Mouse (Mus musculus) hindbrain, embryonic 16.5 days (tissue): ENCODE data around the gene Fem1b. TPM values are rescaled to one million over a fixed set of nuclear protein-coding genes. Genes with fewer than 3 reads are reported as not detected.
"Not testable (repeated sequence)": the region's sequence is repeated elsewhere in the genome, so short reads cannot be mapped to it uniquely, and the experiment has no call there.

Source experiments
- ATAC-seq: fragments of 200-750 bp; cut with Nextera tagmentation; 2 replicates; pipeline ENCODE4 v1.8.0; 2017; ENCODE audit warnings: moderate TSS enrichment, moderate library complexity
- H3K27ac ChIP-seq: fragments of 300-500 bp; sonication (generic); 2 replicates; pipeline ENCODE4 v1.5.1; 2014; ENCODE audit warnings: low read depth, mild to moderate bottlenecking, control low read depth, low read length, moderate library complexity
- H3K27me3 ChIP-seq: fragments of 300-500 bp; sonication (generic); replicated peaks from 2 replicates; pipeline ENCODE4 v1.6.1; 2014; ENCODE audit warnings: low read length; ENCODE audit not compliant: control insufficient read depth, insufficient read depth
- H3K36me3 ChIP-seq: fragments of 300-500 bp; sonication (generic); 2 replicates; pipeline ENCODE4 v1.6.1; 2014; ENCODE audit warnings: mild to moderate bottlenecking, low read length, moderate library complexity, mixed read lengths; ENCODE audit not compliant: control insufficient read depth, insufficient read depth
- H3K4me1 ChIP-seq: fragments of 300-500 bp; sonication (generic); 2 replicates; pipeline ENCODE4 v1.6.1; 2014; ENCODE audit warnings: low read depth, low read length; ENCODE audit not compliant: control insufficient read depth, insufficient read depth
- H3K4me2 ChIP-seq: fragments of 300-500 bp; sonication (generic); 2 replicates; pipeline ENCODE4 v1.6.1; 2014; ENCODE audit warnings: mild to moderate bottlenecking, low read length, control low read depth, moderate library complexity
- H3K4me3 ChIP-seq: fragments of 300-500 bp; sonication (generic); 2 replicates; pipeline ENCODE4 v1.5.1; 2014; ENCODE audit warnings: mild to moderate bottlenecking, low read length, control low read depth, moderate library complexity
- H3K9ac ChIP-seq: fragments of 300-500 bp; sonication (generic); 2 replicates; pipeline ENCODE4 v1.6.1; 2014; ENCODE audit warnings: low read depth, mild to moderate bottlenecking, control low read depth, low read length, moderate library complexity
- H3K9me3 ChIP-seq: fragments of 300-500 bp; sonication (generic); 2 replicates; pipeline ENCODE4 v1.6.1; 2014; ENCODE audit warnings: mild to moderate bottlenecking, low read length, moderate library complexity; ENCODE audit not compliant: control insufficient read depth
- WGBS: fragments of 180-500 bp; shearing (Covaris S2); extraction: QIAGEN DNeasy Blood & Tissue Kit; methylation state at CpG from one replicate; pipeline ENCODE4 v1.1.7; 2014; 5-methylcytosine and 5-hydroxymethylcytosine counted together
- polyA plus RNA-seq: library from polyadenylated mRNA; unstranded; fragments of >200 nt; fragmentation: Nextera tagmentation; extraction: Ambion mirVana; gene quantifications from 2 replicates; pipeline ENCODE4 v1.2.1, GENCODE M21; 2015

The Fem1b gene
- 44.5 and 55.2 TPM in 2 replicates for polyA plus RNA-seq

DNA sequence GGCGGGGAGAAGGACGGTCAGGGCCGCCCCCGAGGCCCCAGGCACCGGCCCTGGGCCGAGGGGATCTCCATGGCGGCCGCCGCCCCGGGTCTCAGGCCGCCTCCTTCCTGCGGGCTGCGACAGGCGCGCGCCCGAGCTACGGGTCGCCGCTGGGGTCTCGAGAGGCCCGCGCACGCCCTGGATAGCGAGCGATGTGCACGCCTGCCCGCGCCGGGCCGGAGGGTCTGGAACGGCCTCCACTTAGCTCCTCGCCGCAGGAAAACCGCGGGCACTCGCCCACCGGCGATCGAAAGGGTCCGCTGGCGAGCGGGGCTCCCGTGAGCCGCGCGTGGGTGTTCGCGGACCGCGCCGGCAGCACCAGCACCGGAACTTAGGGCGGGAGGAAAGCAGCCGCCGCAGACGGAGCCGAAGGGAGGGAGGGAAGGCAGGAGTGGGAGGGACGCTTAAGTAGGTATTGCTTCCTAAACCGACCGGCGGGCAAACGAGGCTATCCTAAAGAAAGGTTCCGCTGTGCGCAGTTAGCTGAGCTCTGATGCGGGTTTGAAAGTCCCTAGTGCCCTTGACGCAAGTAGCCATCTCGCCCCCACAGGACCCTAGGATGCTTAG, at the start of gene Fem1b:
TSS of gene Fem1b (minus strand) at position 419 of the 606 bp plus-strand sequence.
- WGBS = under 1% methylated on average over 63 of the region's 68 CpGs
- peaks cover 21% of the 10 kb centered on the region for H3K4me1 ChIP-seq
- no peaks in the 10 kb centered on the region for H3K36me3 ChIP-seq
- H3K27ac ChIP-seq = peak within 1 kb of the TSS; percentile 99
- peak within 1 kb of the TSS; percentile 100 for H3K4me3 ChIP-seq
- H3K27me3 ChIP-seq = no peaks in the 10 kb centered on the region
- H3K9me3 ChIP-seq = no peaks in the 10 kb centered on the region
- H3K4me2 ChIP-seq = peak within 1 kb of the TSS; percentile 73
- ATAC-seq = peak; percentile 93
- peak within 1 kb of the TSS; percentile 99 for H3K9ac ChIP-seq

DNA sequence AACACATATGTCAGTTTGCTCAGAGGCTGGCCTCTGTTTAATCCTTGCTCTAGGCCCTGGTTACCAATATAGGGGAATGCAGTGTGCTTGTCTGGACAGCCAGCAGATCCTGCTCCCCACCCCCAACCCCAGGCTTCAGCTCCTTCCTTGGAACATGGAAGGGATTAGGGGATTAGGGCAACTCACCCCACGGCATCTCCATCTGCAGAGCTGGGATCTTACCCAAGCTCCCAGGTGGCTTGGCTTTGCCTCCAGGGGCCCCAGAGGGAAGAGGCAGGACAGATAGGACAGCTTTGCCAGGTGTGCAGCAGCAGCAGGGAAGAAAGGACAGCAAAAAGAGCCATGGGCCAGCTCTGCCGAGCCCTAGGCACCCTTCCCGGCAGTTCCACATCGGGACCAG, 49.1 kb upstream of the Fem1b start:
- Histone ChIP-seq H3K36me3 (no peaks in the 10 kb centered on the region), H3K4me1 (peaks cover 11% of the 10 kb centered on the region), H3K27ac (no peak overlapping the region), H3K4me3 (no peak overlapping the region), H3K27me3 (no peaks in the 10 kb centered on the region), H3K9ac (no peak overlapping the region), H3K9me3 (no peaks in the 10 kb centered on the region), H3K4me2 (no peak overlapping the region)
- WGBS = 76% methylated on average over 4 of the region's 4 CpGs
- no peak for ATAC-seq

DNA sequence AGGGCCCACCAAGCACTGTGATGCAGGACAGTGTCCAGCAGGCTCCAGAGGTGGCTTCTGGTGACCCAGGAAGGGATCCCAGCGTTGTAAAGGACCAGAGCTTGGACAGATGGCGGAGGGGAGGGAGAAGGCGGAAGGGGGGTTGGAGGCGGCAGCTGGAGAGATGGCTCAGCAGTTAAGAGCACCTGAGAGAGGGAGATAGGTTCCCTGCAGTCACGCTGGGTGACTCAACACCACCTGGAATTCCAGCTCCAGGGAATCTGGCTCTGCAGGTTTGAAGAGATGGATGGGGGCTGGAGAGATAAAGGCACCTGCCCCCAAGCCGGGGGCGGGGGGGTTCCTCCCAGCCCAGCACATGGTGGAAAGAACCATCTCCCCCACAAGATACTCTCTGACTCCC, 48.4 kb upstream of the Fem1b start:
- H3K27ac ChIP-seq, H3K9ac ChIP-seq, H3K4me3 ChIP-seq, ATAC-seq, H3K36me3 ChIP-seq, H3K27me3 ChIP-seq, H3K9me3 ChIP-seq, H3K4me2 ChIP-seq: not testable (repeated sequence)
- H3K4me1 ChIP-seq = peaks cover 11% of the 10 kb centered on the region
- 64% methylated on average over 6 of the region's 7 CpGs for WGBS

DNA sequence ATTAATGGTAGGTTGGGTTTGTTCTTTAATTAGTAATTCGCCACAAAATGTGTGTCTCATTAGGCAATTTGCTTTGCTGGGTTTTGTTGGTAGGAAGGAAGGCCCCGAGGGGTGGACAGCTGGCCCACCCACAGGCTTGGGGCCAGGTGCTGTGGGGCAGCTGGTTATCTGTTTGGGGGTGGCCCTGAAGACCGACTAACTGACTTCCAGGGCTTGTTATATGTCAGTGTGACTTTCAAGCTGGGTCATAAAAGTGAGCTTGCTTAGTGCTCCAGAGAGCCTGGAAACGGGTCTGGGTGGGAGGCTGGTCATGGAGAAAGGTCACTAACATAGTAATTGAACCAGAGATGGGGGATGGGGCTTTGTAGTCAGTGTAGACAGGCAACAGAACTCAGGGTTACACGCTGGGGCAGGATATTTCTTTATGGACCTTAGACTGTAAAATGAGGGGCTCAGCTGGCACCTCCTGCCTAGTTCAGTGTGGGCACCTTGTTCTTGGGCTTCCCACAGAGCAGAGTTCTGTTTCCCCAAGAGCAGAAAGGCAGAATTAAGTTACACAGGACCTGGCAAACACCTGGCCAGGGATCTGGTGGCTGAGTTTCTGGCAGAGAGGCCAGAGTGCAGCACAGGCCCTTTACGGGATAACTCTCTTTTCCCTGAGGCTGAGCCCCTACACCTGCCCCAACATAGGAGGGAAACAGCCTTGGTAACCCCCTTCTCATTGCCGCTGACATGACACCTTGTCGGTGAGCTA, 46.7 kb upstream of the Fem1b start:
- Histone ChIP-seq H3K36me3 (no peaks in the 10 kb centered on the region), H3K27ac (peak overlapping the region; percentile 36), H3K9ac (peak overlapping the region; percentile 13; the same call in 1 of the 2 replicates), H3K4me1 (peaks cover 11% of the 10 kb centered on the region), H3K9me3 (no peaks in the 10 kb centered on the region), H3K4me2 (peak overlapping the region; percentile 37), H3K27me3 (no peaks in the 10 kb centered on the region), H3K4me3 (no peak overlapping the region)
- WGBS = 40% methylated on average over 8 of the region's 8 CpGs
- ATAC-seq = no peak

DNA sequence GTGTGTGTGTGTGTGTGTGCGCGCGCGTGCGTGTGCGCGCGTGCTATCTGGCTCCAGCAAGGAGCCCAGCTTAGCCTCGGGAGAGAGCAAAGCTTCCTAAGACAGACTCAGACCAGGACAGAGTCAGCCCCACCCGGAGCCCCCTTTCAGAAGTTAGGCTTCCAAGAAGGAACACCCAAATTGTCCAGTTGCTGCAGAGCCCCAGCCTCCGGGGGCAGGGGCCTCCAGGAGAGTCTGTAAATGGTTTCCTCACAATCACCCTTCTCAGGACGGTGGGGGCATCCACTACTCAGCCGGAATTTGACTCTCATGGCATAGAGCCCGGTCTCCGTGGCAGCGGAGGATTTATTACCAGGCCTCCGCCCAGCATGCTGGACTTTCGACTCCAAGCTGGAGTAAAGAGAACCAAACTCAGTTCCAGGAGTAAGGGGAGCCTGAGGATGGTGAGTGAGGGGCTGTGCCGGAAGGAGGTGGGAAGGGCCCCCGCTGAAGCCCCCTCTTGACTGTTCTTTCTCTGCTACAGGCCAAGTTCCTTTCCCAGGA, 46.1 kb upstream of the Fem1b start, which contains the start of gene Calml4:
TSS of gene Calml4 (plus strand) at position 362 of the 543 bp plus-strand sequence.
- no peaks in the 10 kb centered on the region for H3K36me3 ChIP-seq
- peak within 1 kb of the TSS; percentile 36 for H3K27ac ChIP-seq
- no peak within 1 kb of the TSS for H3K4me3 ChIP-seq
- peak within 1 kb of the TSS; percentile 13; the same call in 1 of the 2 replicates for H3K9ac ChIP-seq
- peak within 1 kb of the TSS; percentile 37 for H3K4me2 ChIP-seq
- ATAC-seq = peak; percentile 69
- 39% methylated on average over 19 of the region's 20 CpGs for WGBS
- no peaks in the 10 kb centered on the region for H3K27me3 ChIP-seq
- H3K9me3 ChIP-seq = no peaks in the 10 kb centered on the region
- H3K4me1 ChIP-seq = peaks cover 11% of the 10 kb centered on the region

DNA sequence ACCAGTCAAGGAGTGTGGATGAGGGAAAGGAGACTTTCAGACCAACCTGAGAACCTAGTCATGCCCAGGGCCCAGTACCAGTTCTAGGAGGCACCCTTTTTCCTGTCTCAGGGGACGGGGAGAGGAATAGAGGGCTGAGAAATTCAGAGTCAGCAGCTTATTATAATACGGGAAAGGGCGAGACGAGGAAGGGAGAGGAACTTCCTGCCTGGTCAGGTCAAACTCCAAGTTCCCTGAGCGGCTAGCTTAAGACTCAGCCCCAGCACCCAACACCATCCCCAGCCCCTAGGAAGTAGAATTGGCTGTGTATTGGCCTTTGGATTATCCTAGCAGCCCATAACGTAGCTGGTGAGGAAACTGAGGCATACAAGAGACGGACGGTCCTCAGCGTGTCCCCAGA, 45.5 kb upstream of the Fem1b start:
- no peaks in the 10 kb centered on the region for H3K27me3 ChIP-seq
- H3K4me1 ChIP-seq = peaks cover 11% of the 10 kb centered on the region
- H3K9ac ChIP-seq = no peak overlapping the region
- 86% methylated on average over 9 of the region's 9 CpGs for WGBS
- no peaks in the 10 kb centered on the region for H3K9me3 ChIP-seq
- H3K4me3 ChIP-seq = no peak overlapping the region
- no peak for ATAC-seq
- H3K27ac ChIP-seq = no peak overlapping the region
- no peaks in the 10 kb centered on the region for H3K36me3 ChIP-seq
- H3K4me2 ChIP-seq = no peak overlapping the region

DNA sequence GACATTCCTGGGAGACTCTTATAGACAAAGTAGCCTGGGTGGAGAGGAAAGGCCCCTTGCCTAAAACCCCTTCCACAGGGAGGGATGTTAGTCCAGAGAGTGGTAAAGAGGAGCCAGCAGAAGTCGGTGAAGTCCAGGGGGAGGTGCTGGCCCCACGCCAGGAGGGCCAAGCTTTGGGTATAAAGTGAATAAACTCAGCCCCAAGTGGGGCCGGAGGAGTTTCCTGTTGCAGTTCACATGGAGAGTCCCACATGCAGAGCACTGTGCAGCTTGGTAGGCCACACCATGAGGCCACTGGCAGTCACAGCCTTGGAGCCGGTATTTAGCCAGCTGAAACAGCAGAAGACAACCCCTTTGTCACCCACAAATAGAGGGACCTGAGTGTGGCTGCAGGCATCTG, 42.7 kb upstream of the Fem1b start:
- H3K4me2 ChIP-seq = no peak overlapping the region
- H3K9me3 ChIP-seq = no peaks in the 10 kb centered on the region
- H3K27ac ChIP-seq = no peak overlapping the region
- H3K9ac ChIP-seq = no peak overlapping the region
- H3K36me3 ChIP-seq = no peaks in the 10 kb centered on the region
- 55% methylated on average over 4 of the region's 4 CpGs for WGBS
- peaks cover 11% of the 10 kb centered on the region for H3K4me1 ChIP-seq
- no peak for ATAC-seq
- H3K27me3 ChIP-seq = no peaks in the 10 kb centered on the region
- no peak overlapping the region for H3K4me3 ChIP-seq

DNA sequence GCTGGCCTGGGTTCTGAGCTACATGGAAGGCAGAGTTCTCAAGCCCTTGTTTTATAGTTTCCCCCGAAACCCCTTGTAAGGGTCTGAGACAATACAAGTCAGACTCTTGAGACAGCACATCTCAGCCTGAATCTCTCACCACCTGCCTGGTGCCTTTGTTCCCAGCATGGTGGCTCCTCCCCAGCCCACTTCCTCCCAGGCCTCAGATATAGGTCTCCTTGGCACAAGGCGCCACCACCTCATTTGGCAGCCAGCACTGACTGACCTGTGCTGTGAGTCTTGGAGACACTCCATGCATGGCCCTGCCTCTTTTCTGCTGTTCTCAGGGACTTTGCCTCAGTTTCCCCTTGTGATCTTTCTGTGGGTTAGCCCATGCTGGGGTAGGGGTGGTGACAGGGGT, 39.8 kb upstream of the Fem1b start:
- 59% methylated on average over 2 of the region's 2 CpGs for WGBS
- H3K4me3 ChIP-seq = no peak overlapping the region
- H3K27me3 ChIP-seq = no peaks in the 10 kb centered on the region
- no peak overlapping the region for H3K4me2 ChIP-seq
- no peak for ATAC-seq
- no peaks in the 10 kb centered on the region for H3K36me3 ChIP-seq
- H3K27ac ChIP-seq = no peak overlapping the region
- no peaks in the 10 kb centered on the region for H3K4me1 ChIP-seq
- H3K9me3 ChIP-seq = no peaks in the 10 kb centered on the region
- H3K9ac ChIP-seq = no peak overlapping the region

DNA sequence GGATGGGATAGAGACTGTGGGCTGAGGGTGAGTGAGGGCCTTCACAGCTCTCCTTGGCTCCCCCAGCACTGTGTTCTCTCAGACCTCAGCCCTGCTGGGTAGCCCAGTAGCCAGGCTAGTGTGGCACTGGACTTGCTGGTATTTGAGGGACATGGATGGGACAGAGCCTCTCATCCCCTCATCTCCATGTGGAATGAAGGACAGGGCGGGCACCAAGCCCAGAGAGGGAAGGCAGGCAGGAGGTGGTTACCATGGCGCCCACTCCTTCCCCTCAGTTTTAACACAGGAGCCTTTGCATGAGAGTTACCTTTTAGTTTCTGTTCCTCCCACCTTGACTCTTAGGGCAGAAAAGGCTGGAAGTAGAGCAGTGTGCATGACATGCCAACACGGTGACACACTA, 36.9 kb upstream of the Fem1b start:
- no peaks in the 10 kb centered on the region for H3K27me3 ChIP-seq
- H3K36me3 ChIP-seq = no peaks in the 10 kb centered on the region
- no peak overlapping the region for H3K4me2 ChIP-seq
- H3K4me3 ChIP-seq = no peak overlapping the region
- H3K9ac ChIP-seq = no peak overlapping the region
- H3K27ac ChIP-seq = no peak overlapping the region
- ATAC-seq = no peak; the same call in 1 of the 2 replicates
- H3K9me3 ChIP-seq = no peaks in the 10 kb centered on the region
- H3K4me1 ChIP-seq = no peaks in the 10 kb centered on the region
- 70% methylated on average over 3 of the region's 3 CpGs for WGBS
